22 mouse cellular contexts compared by ENCODE assay signal in genomic region chr19:40528254-40528653, GRCm38 (mm10). TPM values are rescaled to one million over a fixed set of nuclear protein-coding genes. Genes with fewer than 3 reads are reported as not detected.
DNase-seq lines count a peak whose midpoint lies in the region; ATAC-seq and TF ChIP-seq lines count a peak whose summit lies in the region.
"Had no signal": no experiment of that assay in that cellular context is flagged by ENCODE, and none has a peak within 500 bp of the region (broad histone marks: within the 10 kb centered on the region; RNA-seq: fewer than 3 reads in every experiment).

No protein-coding gene starts in this region.

- H3K36me3 ChIP-seq in intestine, embryonic 15.5 days: no peaks in the 10 kb centered on the region
- H3K36me3 ChIP-seq in intestine, embryonic 16.5 days (ENCODE audit: control insufficient read depth, insufficient read depth, low read length): no peaks in the 10 kb centered on the region
- no peaks in the 10 kb centered on the region for H3K36me3 ChIP-seq in intestine, postnatal 0 days (ENCODE audit: control insufficient read depth, insufficient read depth)
- H3K36me3 ChIP-seq: G1E had no signal

- no peak overlapping the region for H3K4me2 ChIP-seq in intestine, embryonic 15.5 days (replicated peaks)
- no peak overlapping the region for H3K4me2 ChIP-seq in intestine, embryonic 16.5 days (ENCODE audit: low read depth, low read length)
- H3K4me2 ChIP-seq in intestine, postnatal 0 days (replicated peaks; ENCODE audit: low read depth): no peak overlapping the region

- no peak for DNase-seq in adrenal gland, adult (ENCODE audit: inconsistent age in 2 of 2, low spot score in 1 of 2)
- DNase-seq: adrenal gland, adult 2 months; adrenal gland, adult 8-10 months; adrenal gland, postnatal 10 days; adrenal gland, postnatal 14 days; adrenal gland, postnatal 25 days; adrenal gland, postnatal 36 days; B cell, adult 2 months; cerebellum, adult 11 months; cerebellum, adult 11-12 months; cerebellum, adult 18-20 months; cerebellum, adult 2 months had no signal

- no peak overlapping the region for H3K9ac ChIP-seq in intestine, embryonic 15.5 days
- no peak overlapping the region for H3K9ac ChIP-seq in intestine, embryonic 16.5 days (ENCODE audit: low read depth, low read length)
- H3K9ac ChIP-seq in intestine, postnatal 0 days (ENCODE audit: low read depth, low read length): no peak overlapping the region

- ATAC-seq in intestine, embryonic 15.5 days: peak; percentile 69
- ATAC-seq in intestine, embryonic 16.5 days: peak; percentile 84
- peak; percentile 62 for ATAC-seq in intestine, postnatal 0 days
- ATAC-seq in erythroid progenitor cell, adult 5-6 weeks (replicated peaks; ENCODE audit: low FRiP score, poor library complexity, severe bottlenecking): no peak
- no peak for ATAC-seq in erythroblast, adult 5-6 weeks (replicated peaks; ENCODE audit: low FRiP score, poor library complexity, severe bottlenecking)
- ATAC-seq: activated CD4-positive, CD25-positive, alpha-beta regulatory T cell, adult 4 months; CD4-positive, CD25-positive, alpha-beta regulatory T cell, adult 4 months; Patski had no signal

- no peak overlapping the region for H3K4me3 ChIP-seq in intestine, embryonic 15.5 days (replicated peaks)
- no peak overlapping the region for H3K4me3 ChIP-seq in intestine, embryonic 16.5 days (ENCODE audit: low read length)
- H3K4me3 ChIP-seq in intestine, postnatal 0 days (ENCODE audit: low read depth, low read length): no peak overlapping the region

- H3K4me1 ChIP-seq in intestine, embryonic 15.5 days (replicated peaks): no peaks in the 10 kb centered on the region
- H3K4me1 ChIP-seq in intestine, embryonic 16.5 days (ENCODE audit: control insufficient read depth, insufficient read depth, low read length): no peaks in the 10 kb centered on the region; the same call in 1 of the 2 replicates
- no peaks in the 10 kb centered on the region for H3K4me1 ChIP-seq in intestine, postnatal 0 days (replicated peaks; ENCODE audit: control insufficient read depth, insufficient read depth, low read length)

- H3K27me3 ChIP-seq in intestine, embryonic 15.5 days (replicated peaks): no peaks in the 10 kb centered on the region
- no peaks in the 10 kb centered on the region for H3K27me3 ChIP-seq in intestine, embryonic 16.5 days (replicated peaks; ENCODE audit: control insufficient read depth, insufficient read depth, low read length)
- H3K27me3 ChIP-seq in intestine, postnatal 0 days (replicated peaks; ENCODE audit: control insufficient read depth, insufficient read depth, low read length): no peaks in the 10 kb centered on the region
- H3K27me3 ChIP-seq: CH12.LX, Patski had no signal

- H3K27ac ChIP-seq in intestine, embryonic 15.5 days: no peak overlapping the region
- H3K27ac ChIP-seq in intestine, embryonic 16.5 days (ENCODE audit: low read length): no peak overlapping the region
- H3K27ac ChIP-seq in intestine, postnatal 0 days (ENCODE audit: low read depth, low read length): no peak overlapping the region

- H3K9me3 ChIP-seq in intestine, embryonic 15.5 days: no peaks in the 10 kb centered on the region
- no peaks in the 10 kb centered on the region for H3K9me3 ChIP-seq in intestine, embryonic 16.5 days (ENCODE audit: control insufficient read depth, low read length)
- H3K9me3 ChIP-seq in intestine, postnatal 0 days (ENCODE audit: control insufficient read depth): no peaks in the 10 kb centered on the region
- H3K9me3 ChIP-seq: G1E had no signal

- TF ChIP-seq CTCF in intestine, postnatal 0 days (IDR thresholded peaks at IDR 0.05; ENCODE audit: low read depth): no peak

RNA-seq across cellular contexts. Expression of gene Sorbs1, which starts 14.7 kb away (rescaled TPM):
- polyA plus RNA-seq in intestine, embryonic 15.5 days (2015; fragmentation: Nextera tagmentation; extraction: Ambion mirVana): 72.1 and 76.3 TPM in 2 replicates
- polyA plus RNA-seq in intestine, embryonic 16.5 days (2015; fragmentation: Nextera tagmentation; extraction: Ambion mirVana): 80.0 and 84.3 TPM in 2 replicates
- polyA plus RNA-seq in intestine, postnatal 0 days (2015; fragmentation: Nextera tagmentation; extraction: Ambion mirVana): 73.8 and 86.2 TPM in 2 replicates
- total RNA-seq in erythroid progenitor cell, adult 5-6 weeks (2015; ENCODE audit: low replicate concordance): 87.9 and 106 TPM in 2 replicates
- total RNA-seq in erythroid progenitor cell, adult 5-6 weeks (2017; ENCODE audit: low replicate concordance): 163 and 167 TPM in 2 replicates
- total RNA-seq in erythroblast, adult 5-6 weeks (2015; ENCODE audit: low replicate concordance): 28.8 and 41.5 TPM in 2 replicates
- total RNA-seq in erythroblast, adult 5-6 weeks (2017; ENCODE audit: low replicate concordance): 45.9 and 46.2 TPM in 2 replicates

Comparison
In these comparisons a context has a peak if more than half of its experiments do, and no peak if none do; other contexts are left out.
1. ATAC-seq: peak in intestine, embryonic 15.5 days (single experiment), intestine, embryonic 16.5 days (single experiment) and intestine, postnatal 0 days (single experiment); none in erythroid progenitor cell, adult 5-6 weeks (single experiment) and erythroblast, adult 5-6 weeks (single experiment).